Mouse (Mus musculus) gastrocnemius, postnatal 10 days (tissue): ENCODE results near the gene Olfr1371. TPM values are rescaled to one million over a fixed set of nuclear protein-coding genes. Genes with fewer than 3 reads are reported as not detected.
"Not testable (repeated sequence)": the region's sequence is repeated elsewhere in the genome, so short reads cannot be mapped to it uniquely, and the experiment has no call there.

ENCODE experiments used
- DNase-seq: peaks from one replicate; pipeline ENCODE4 v3.0.0; 2021; ENCODE audit warnings: mixed read lengths
- total RNA-seq, 2 experiments: library from RNA; stranded (reverse); gene quantifications; 2 replicates each; pipeline ENCODE4 v1.2.3; 2021

The Olfr1371 gene
- total RNA-seq, 2 experiments from 2014 or later = not detected

- DNase-seq = no peak
These were observed 12.3 kb upstream of the Olfr1371 start for GRCm38 (mm10) chr11:52225986-52226599.

GRCm38 (mm10) chr11:52223968-52224682, 10.3 kb upstream of the Olfr1371 start:
- DNase-seq = no peak

GRCm38 (mm10) chr11:52222891-52223290, 9.1 kb upstream of the Olfr1371 start:
- no peak for DNase-seq

GRCm38 (mm10) chr11:52221921-52222320, 8.1 kb upstream of the Olfr1371 start:
- not testable (repeated sequence) for DNase-seq

GRCm38 (mm10) chr11:52220282-52220681, 6.5 kb upstream of the Olfr1371 start:
- peak; percentile 77 for DNase-seq

- not testable (repeated sequence) for DNase-seq
These were observed 17.2 kb downstream of the Olfr1371 start for GRCm38 (mm10) chr11:52196496-52197023.

- not testable (repeated sequence) for DNase-seq
These were observed 33.1 kb downstream of the Olfr1371 start for GRCm38 (mm10) chr11:52180651-52181050.

GRCm38 (mm10) chr11:52179897-52180296, 33.9 kb downstream of the Olfr1371 start:
- not testable (repeated sequence) for DNase-seq

GRCm38 (mm10) chr11:52168461-52168860, 45.3 kb downstream of the Olfr1371 start:
- DNase-seq = no peak

GRCm38 (mm10) chr11:52167901-52168302, 45.9 kb downstream of the Olfr1371 start:
- peak; percentile 14 for DNase-seq

- DNase-seq = peak; percentile 17
These were observed 46.7 kb downstream of the Olfr1371 start for GRCm38 (mm10) chr11:52167126-52167525.

GRCm38 (mm10) chr11:52163926-52164325, 49.9 kb downstream of the Olfr1371 start:
- DNase-seq = peak; percentile 23

Other genes starting within 250 kb of the Olfr1371 start
- 10 to 100 TPM; 15.7 to 18.4 TPM for gene Cdkn2aipnl, start 246.3 kb downstream of the Olfr1371 start, total RNA-seq
- gene Ube2b, start 213.2 kb downstream of the Olfr1371 start, total RNA-seq = 100 to 1,000 TPM; 241 to 249 TPM
- 1 to 10 TPM; 5.5 to 5.9 TPM for gene Cdkl3, start 209.8 kb downstream of the Olfr1371 start, total RNA-seq
- gene Ppp2ca, start 115.3 kb downstream of the Olfr1371 start, total RNA-seq = 10 to 100 TPM; 46.2 to 50.1 TPM
- gene Olfr1373, start 68.5 kb downstream of the Olfr1371 start, total RNA-seq = not detected
- gene Skp1a, start 18.0 kb upstream of the Olfr1371 start, total RNA-seq = 100 to 1,000 TPM; 254 to 257 TPM
- 1 to 10 TPM; 2.0 to 4.6 TPM for gene Tcf7, start 69.0 kb upstream of the Olfr1371 start, total RNA-seq
- 1,000 to 10,000 TPM; 1,018 to 1,167 TPM for gene Vdac1, start 146.9 kb upstream of the Olfr1371 start, total RNA-seq
- gene 9530068E07Rik, start 182.4 kb upstream of the Olfr1371 start, total RNA-seq = 10 to 100 TPM; 76.7 to 83.4 TPM